Mouse (Mus musculus): ENCODE measurements around the gene Ppfibp1. TPM values are rescaled to one million over a fixed set of nuclear protein-coding genes. Genes with fewer than 3 reads are reported as not detected.

The Ppfibp1 gene
- total and polyA plus RNA-seq, 3 experiments = 23.4 to 28.2 (median 28.2) TPM

- Histone ChIP-seq H3K27me3 (replicated peaks) (no peaks in the 10 kb centered on the region), H3K79me2 (replicated peaks; ENCODE audit: control insufficient read depth, extremely low read depth, insufficient read depth, poor library complexity, severe bottlenecking) (no peaks in the 10 kb centered on the region), H3K4me1 (ENCODE audit: control insufficient read depth in 1 of 2, insufficient read depth in 2 of 2) (no peaks in the 10 kb centered on the region), H3K36me3 (replicated peaks in 1 of 2; ENCODE audit: control insufficient read depth in 1 of 2, insufficient read depth in 1 of 2, low read length in 1 of 2) (peaks cover 0 to 9% of the 10 kb centered on the region in 2 experiments), H3K4me2 (ENCODE audit: insufficient read depth, low read depth, poor library complexity, severe bottlenecking) (no peak overlapping the region), H3K27ac (ENCODE audit: insufficient read depth, low read depth) (no peak overlapping the region), H3K4me3 (replicated peaks in 1 of 3; ENCODE audit: low read depth in 2 of 3, low read length in 2 of 3, poor library complexity in 1 of 3) (no peak overlapping the region), H3K9me3 (replicated peaks; ENCODE audit: low read length) (peaks cover 8% of the 10 kb centered on the region), H3K9ac (ENCODE audit: insufficient read depth, low read depth) (no peak overlapping the region)
- no peak for DNase-seq (ENCODE audit: extremely low read depth)
- dilution Hi-C loops (cut with MboI; ENCODE audit: extremely low pct_ligation_motif_present, extremely low pct_unique_long_range_greater_than_20kb, low sequenced_read_pairs) = no loop called here
- TF ChIP-seq USF1 (IDR thresholded peaks at IDR 0.05; ENCODE audit: low read depth, low read length) (no peak), SIN3A (IDR thresholded peaks at IDR 0.05; ENCODE audit: low read length) (no peak), NELFE (IDR thresholded peaks at IDR 0.05; ENCODE audit: low read depth, low read length) (no peak), RAD21 (IDR thresholded peaks at IDR 0.05; ENCODE audit: low read depth, low read length) (no peak; the same call in 1 of the 2 replicates), HCFC1 (IDR thresholded peaks at IDR 0.05; ENCODE audit: low read depth, low read length) (no peak), CHD1 (IDR thresholded peaks at IDR 0.05; ENCODE audit: low read depth, low read length) (no peak), IRF4 (IDR thresholded peaks at IDR 0.05; ENCODE audit: low read depth, low read length) (no peak), POLR2AphosphoS2 (IDR thresholded peaks at IDR 0.05; ENCODE audit: low read depth, low read length) (no peak), BHLHE40 (IDR thresholded peaks at IDR 0.05; ENCODE audit: low read depth, low read length) (no peak), MAFK (IDR thresholded peaks at IDR 0.05; ENCODE audit: insufficient replicate concordance, low read length) (no peak), ELF1 (IDR thresholded peaks at IDR 0.05; ENCODE audit: low read depth, low read length) (no peak)
- in situ Hi-C loops (cut with MboI; ENCODE audit: low pct_ligation_motif_present, low pct_unique_long_range_greater_than_20kb, low sequenced_read_pairs) = no loop called here
Measured at GRCm38 (mm10) chr6:146901929-146902328, 13.6 kb downstream of the Ppfibp1 start.

GRCm38 (mm10) chr6:146903632-146904031, 15.3 kb downstream of the Ppfibp1 start:
- no peaks in the 10 kb centered on the region for H3K79me2 ChIP-seq (replicated peaks; ENCODE audit: control insufficient read depth, extremely low read depth, insufficient read depth, poor library complexity, severe bottlenecking)
- H3K9ac ChIP-seq (ENCODE audit: insufficient read depth, low read depth) = no peak overlapping the region
- no peaks in the 10 kb centered on the region for H3K27me3 ChIP-seq (replicated peaks)
- H3K36me3 ChIP-seq (replicated peaks in 1 of 2; ENCODE audit: control insufficient read depth in 1 of 2, insufficient read depth in 1 of 2, low read length in 1 of 2) = peaks cover 0 to 9% of the 10 kb centered on the region in 2 experiments
- TF ChIP-seq ZKSCAN1 (IDR thresholded peaks at IDR 0.05; ENCODE audit: borderline replicate concordance, low read depth, low read length) (no peak), UBTF (IDR thresholded peaks at IDR 0.05; ENCODE audit: low read depth, low read length) (no peak), RAD21 (IDR thresholded peaks at IDR 0.05; ENCODE audit: low read depth, low read length) (no peak), SIN3A (IDR thresholded peaks at IDR 0.05; ENCODE audit: low read length) (no peak), ZNF384 (IDR thresholded peaks at IDR 0.05; ENCODE audit: low read depth, low read length) (no peak), CHD2 (IDR thresholded peaks at IDR 0.05; ENCODE audit: low read length) (no peak), NELFE (IDR thresholded peaks at IDR 0.05; ENCODE audit: low read depth, low read length) (no peak), POLR2A (IDR thresholded peaks at IDR 0.05; ENCODE audit: low read depth, low read length) (no peak), E2F4 (IDR thresholded peaks at IDR 0.05; ENCODE audit: insufficient replicate concordance, low read depth, low read length) (no peak), MYC (IDR thresholded peaks at IDR 0.05; ENCODE audit: low read depth, low read length) (no peak)
- peaks cover 8% of the 10 kb centered on the region for H3K9me3 ChIP-seq (replicated peaks; ENCODE audit: low read length)
- DNase-seq (ENCODE audit: extremely low read depth) = no peak
- in situ Hi-C loops (cut with MboI; ENCODE audit: low pct_ligation_motif_present, low pct_unique_long_range_greater_than_20kb, low sequenced_read_pairs) = no loop called here
- H3K4me3 ChIP-seq (replicated peaks in 1 of 3; ENCODE audit: low read depth in 2 of 3, low read length in 2 of 3, poor library complexity in 1 of 3) = no peak overlapping the region
- H3K4me1 ChIP-seq (ENCODE audit: control insufficient read depth in 1 of 2, insufficient read depth in 2 of 2) = peaks cover under 1 to 4% of the 10 kb centered on the region in 2 experiments; a peak in 3 of 4 replicates
- dilution Hi-C loops (cut with MboI; ENCODE audit: extremely low pct_ligation_motif_present, extremely low pct_unique_long_range_greater_than_20kb, low sequenced_read_pairs) = no loop called here
- no peak overlapping the region for H3K4me2 ChIP-seq (ENCODE audit: insufficient read depth, low read depth, poor library complexity, severe bottlenecking)
- no peak overlapping the region for H3K27ac ChIP-seq (ENCODE audit: insufficient read depth, low read depth)
